Mouse (Mus musculus) limb, embryonic 15.5 days (tissue): ENCODE measurements around the gene Itpkc. TPM values are rescaled to one million over a fixed set of nuclear protein-coding genes. Genes with fewer than 3 reads are reported as not detected.
A peak's percentile ranks its signal among the peaks of the same experiment; 100 is the strongest.

ENCODE experiments used
- ATAC-seq: fragments of 200-750 bp; cut with Nextera tagmentation; 2 replicates; pipeline ENCODE4 v1.8.0; 2017; ENCODE audit warnings: low read depth, moderate TSS enrichment; ENCODE audit not compliant: insufficient number of reproducible peaks, low FRiP score, low TSS enrichment
- H3K27ac ChIP-seq: fragments of 300-500 bp; sonication (generic); 2 replicates; pipeline ENCODE4 v1.5.1; 2015; ENCODE audit warnings: moderate library complexity, mild to moderate bottlenecking, inconsistent platforms
- H3K27me3 ChIP-seq: fragments of 300-500 bp; sonication (generic); 2 replicates; pipeline ENCODE4 v1.6.1; 2015; ENCODE audit warnings: inconsistent platforms
- H3K36me3 ChIP-seq: fragments of 300-500 bp; sonication (generic); 2 replicates; pipeline ENCODE4 v1.6.1; 2015; ENCODE audit warnings: inconsistent platforms
- H3K4me1 ChIP-seq: fragments of 300-500 bp; sonication (generic); 2 replicates; pipeline ENCODE4 v1.6.1; 2015; ENCODE audit warnings: inconsistent platforms
- H3K4me2 ChIP-seq: fragments of 300-500 bp; sonication (generic); 2 replicates; pipeline ENCODE4 v1.6.1; 2015; ENCODE audit warnings: mild to moderate bottlenecking, inconsistent platforms
- H3K4me3 ChIP-seq: fragments of 300-500 bp; sonication (generic); 2 replicates; pipeline ENCODE4 v1.5.1; 2015; ENCODE audit warnings: mild to moderate bottlenecking, inconsistent platforms
- H3K9ac ChIP-seq: fragments of 300-500 bp; sonication (generic); 2 replicates; pipeline ENCODE4 v1.6.1; 2015; ENCODE audit warnings: inconsistent platforms
- H3K9me3 ChIP-seq: fragments of 300-500 bp; sonication (generic); 2 replicates; pipeline ENCODE4 v1.6.1; 2016; ENCODE audit warnings: inconsistent platforms
- whole genome bisulfite sequencing: fragments of 180-500 bp; shearing (Covaris S2); methylation state at CpG from one replicate; pipeline ENCODE4 v1.1.7; 2015; 5-methylcytosine and 5-hydroxymethylcytosine counted together
- polyA plus RNA-seq: library from polyadenylated mRNA; unstranded; fragments of >200 nt; fragmentation: Nextera tagmentation; extraction: Ambion mirVana; gene quantifications from 2 replicates; pipeline ENCODE4 v1.2.1, GENCODE M21; 2015

The Itpkc gene
- polyA plus RNA-seq, 1 experiment from 2014 or later = 12.1 TPM

DNA sequence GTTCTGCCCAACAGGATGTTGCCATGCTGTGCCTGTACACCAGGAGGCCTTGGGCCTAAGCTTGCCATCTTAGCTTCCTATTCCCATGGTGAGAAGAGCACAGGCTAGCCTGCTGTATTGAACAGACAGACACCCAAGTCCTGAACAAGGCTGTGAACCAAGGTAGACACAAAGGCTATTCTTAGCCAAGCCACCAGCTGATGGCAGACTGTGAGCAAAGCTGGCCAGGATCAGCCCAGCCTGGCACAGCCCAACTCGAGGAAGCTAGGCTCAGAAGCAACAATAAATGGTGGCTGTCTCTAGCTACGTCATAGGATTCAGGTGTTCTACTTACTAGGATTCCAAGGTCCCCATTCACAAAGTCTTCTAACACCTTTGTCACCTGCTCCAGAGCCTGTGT is 15.8 kb downstream of the Itpkc start:
- no peak overlapping the region for H3K4me2 ChIP-seq
- H3K27me3 ChIP-seq = no peaks in the 10 kb centered on the region
- no peaks in the 10 kb centered on the region for H3K4me1 ChIP-seq
- WGBS = 86% methylated on average over 2 of the region's 2 CpGs
- ATAC-seq = no peak
- H3K36me3 ChIP-seq = peaks cover 85% of the 10 kb centered on the region
- no peaks in the 10 kb centered on the region for H3K9me3 ChIP-seq
- H3K27ac ChIP-seq = no peak overlapping the region
- H3K4me3 ChIP-seq = no peak overlapping the region
- no peak overlapping the region for H3K9ac ChIP-seq

DNA sequence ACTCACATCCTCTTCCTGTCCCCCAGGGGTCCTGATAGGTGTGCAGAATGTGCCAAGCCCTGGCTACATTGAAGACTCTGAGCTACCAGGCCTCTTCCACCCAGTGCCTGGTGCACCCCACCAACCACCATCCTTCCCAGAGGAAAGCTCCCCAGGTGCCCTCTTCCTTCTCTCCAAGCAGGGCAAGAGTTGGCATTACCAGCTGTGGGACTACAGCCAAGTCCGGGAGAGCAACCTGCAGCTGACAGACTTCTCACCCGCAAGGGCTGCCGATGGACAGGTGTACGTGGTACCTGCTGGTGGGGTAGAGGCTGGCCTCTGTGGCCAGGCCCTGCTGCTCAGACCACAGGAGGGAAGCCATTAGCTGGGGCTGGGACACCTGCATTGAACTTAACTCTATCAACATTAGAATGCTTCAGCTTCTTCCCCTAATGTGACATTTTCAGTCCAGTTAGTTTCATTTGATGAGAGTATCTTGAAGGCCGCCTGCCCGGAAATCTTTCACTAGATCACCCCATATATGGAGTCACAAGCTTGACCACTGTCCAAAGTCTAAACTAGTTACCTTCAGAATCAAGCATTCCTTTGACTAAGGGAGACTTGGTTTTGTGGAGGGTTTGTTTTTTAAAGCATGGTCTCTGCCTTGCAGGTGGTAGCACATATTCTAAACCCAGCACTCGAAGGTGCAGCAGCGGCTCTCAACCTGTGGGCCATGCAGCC is 24.6 kb downstream of the Itpkc start:
- no peak for ATAC-seq
- Histone ChIP-seq H3K4me2 (no peak overlapping the region), H3K27ac (no peak overlapping the region), H3K9me3 (no peaks in the 10 kb centered on the region), H3K4me1 (no peaks in the 10 kb centered on the region), H3K9ac (no peak overlapping the region), H3K4me3 (no peak overlapping the region), H3K36me3 (peaks cover 57% of the 10 kb centered on the region), H3K27me3 (no peaks in the 10 kb centered on the region)
- 92% methylated on average over 8 of the region's 8 CpGs for WGBS

DNA sequence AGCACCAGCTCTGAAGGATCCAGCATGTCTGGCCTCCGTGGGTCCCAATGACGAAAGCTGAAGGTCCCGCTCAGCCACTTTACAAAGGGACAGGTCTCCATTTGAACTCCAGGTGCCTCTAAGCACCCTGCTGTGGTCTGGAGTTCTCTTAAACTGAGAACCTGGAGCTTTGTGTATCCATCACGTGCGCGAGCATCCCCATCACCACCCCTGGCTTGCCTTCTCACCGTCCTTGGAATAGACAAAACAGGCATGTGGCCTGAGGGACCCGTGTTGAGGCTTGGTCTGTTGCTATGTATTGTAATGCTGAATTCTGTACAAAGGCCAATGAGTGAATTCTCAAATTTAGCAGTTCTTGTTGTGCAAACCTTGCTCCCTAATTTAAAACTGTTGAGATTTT is 29.7 kb downstream of the Itpkc start:
- H3K4me2 ChIP-seq = no peak overlapping the region
- no peak for ATAC-seq
- H3K36me3 ChIP-seq = peaks cover 27% of the 10 kb centered on the region
- 95% methylated on average over 8 of the region's 8 CpGs for WGBS
- H3K4me1 ChIP-seq = peaks cover 17% of the 10 kb centered on the region
- H3K9me3 ChIP-seq = no peaks in the 10 kb centered on the region
- H3K4me3 ChIP-seq = no peak overlapping the region
- no peak overlapping the region for H3K9ac ChIP-seq
- H3K27me3 ChIP-seq = no peaks in the 10 kb centered on the region
- no peak overlapping the region for H3K27ac ChIP-seq

DNA sequence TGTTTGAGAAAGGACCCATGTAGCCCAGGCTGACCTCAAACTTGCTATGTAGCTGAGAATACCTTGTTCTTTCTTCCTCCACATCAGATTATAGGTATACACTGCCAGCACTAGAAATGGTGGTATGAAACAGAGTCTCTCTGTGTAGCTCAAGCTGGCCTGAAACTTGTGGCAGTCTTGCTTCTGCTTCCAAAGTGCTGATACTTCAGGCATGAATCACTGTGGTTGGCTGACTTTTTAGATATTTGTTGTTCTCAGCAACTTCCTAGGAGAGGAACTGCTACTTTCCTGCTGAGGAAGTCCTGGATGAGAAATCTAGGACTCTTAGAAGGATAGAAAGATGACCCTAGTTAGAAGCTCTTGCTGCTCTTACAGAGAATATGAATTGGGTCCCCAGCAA is 30.1 kb downstream of the Itpkc start:
- Histone ChIP-seq H3K27me3 (no peaks in the 10 kb centered on the region), H3K4me2 (no peak overlapping the region), H3K36me3 (peaks cover 28% of the 10 kb centered on the region), H3K9me3 (no peaks in the 10 kb centered on the region), H3K9ac (no peak overlapping the region), H3K4me3 (no peak overlapping the region), H3K27ac (no peak overlapping the region), H3K4me1 (peaks cover 19% of the 10 kb centered on the region)
- ATAC-seq = no peak

DNA sequence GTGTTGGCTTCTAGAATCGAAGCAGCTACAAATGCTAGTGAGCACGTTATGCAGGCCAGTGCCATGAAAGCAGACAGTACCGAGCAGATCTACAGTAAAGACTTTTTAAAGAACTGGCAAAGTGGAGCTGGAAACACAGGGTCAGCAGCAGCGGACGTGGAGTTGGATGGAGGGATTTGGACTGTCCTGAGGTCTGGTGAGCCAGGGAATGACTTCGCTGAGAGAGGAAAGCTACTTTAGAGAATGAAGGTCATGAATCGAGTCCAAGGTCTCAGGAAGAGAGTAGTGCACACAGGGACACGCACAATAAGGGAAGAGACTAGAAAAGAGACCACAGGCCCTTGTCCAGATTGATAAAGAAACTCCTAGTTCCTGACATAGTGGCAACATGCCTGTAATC is 30.8 kb downstream of the Itpkc start:
- Histone ChIP-seq H3K4me1 (peaks cover 19% of the 10 kb centered on the region), H3K27ac (no peak overlapping the region), H3K9me3 (no peaks in the 10 kb centered on the region), H3K4me2 (no peak overlapping the region), H3K27me3 (no peaks in the 10 kb centered on the region), H3K36me3 (peaks cover 28% of the 10 kb centered on the region), H3K9ac (no peak overlapping the region), H3K4me3 (no peak overlapping the region)
- ATAC-seq = no peak
- 90% methylated on average over 8 of the region's 8 CpGs for WGBS

DNA sequence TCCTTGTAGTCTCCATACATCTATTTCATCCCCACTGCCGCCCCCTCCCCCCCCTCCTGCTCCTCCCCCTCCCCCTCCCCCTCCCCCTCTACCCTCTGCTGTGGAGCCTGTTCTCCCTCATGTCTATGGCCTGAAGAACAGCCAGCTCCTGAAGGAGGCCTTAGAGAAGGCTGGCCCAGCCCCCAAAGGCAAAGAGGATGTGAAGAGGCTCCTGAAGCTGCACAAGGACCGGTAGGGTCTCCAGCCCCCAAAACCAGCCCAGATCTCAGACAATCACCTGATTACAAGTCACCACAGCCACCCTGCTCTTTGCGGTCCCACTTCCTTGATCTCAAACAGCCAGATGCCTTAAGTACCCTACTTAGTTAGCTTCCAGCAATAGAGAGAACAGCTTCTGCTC is 31.3 kb downstream of the Itpkc start:
- Histone ChIP-seq H3K9me3 (no peaks in the 10 kb centered on the region), H3K4me1 (peaks cover 19% of the 10 kb centered on the region), H3K27ac (no peak overlapping the region), H3K36me3 (peaks cover 28% of the 10 kb centered on the region), H3K4me2 (no peak overlapping the region), H3K27me3 (no peaks in the 10 kb centered on the region), H3K4me3 (no peak overlapping the region), H3K9ac (no peak overlapping the region)
- no peak for ATAC-seq
- WGBS = 82% methylated on average over 3 of the region's 3 CpGs

DNA sequence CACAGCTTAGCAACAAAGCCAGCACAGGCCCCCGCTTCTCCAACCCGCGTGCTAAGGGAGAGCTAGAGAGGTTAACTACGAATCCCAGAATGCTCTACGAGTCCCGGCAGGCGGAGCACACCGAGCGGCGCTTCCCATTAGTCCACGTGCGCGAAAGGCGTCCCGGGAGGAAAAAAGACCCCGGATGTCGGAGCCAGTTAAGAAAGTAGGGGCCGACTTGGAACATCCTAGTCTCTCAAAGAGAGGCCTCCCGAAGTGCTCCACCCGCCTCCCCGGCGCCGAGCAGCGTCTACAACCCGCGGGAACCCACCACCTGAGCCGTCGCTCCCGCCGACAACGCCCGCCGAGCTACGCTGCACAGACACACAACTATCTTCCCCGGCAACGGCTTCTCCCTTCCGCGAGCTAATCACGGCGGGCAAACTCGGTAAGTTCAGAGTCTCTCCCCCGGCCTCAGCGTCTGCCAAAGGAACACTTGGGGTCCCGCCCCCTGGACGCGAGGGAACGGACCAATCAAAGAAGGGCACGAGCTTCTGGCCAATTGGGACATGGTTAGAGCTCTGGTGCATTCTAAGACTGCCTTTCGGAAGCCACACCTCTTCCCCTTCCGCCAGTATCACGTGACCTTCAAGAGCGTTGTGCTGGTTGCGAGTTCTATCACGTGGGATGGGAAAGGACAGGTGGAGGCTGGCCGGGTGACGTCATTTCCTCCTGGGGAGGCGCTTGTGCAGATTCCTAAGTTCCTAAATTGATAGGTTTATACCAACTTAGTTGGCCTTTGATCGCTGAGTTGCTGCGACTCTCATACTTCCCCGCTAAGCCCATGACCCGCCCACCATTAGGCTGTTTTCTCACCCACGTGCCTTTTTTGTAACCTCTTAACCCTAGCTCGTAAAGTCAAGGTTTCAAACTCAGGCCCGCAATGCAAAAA is 32.5 kb downstream of the Itpkc start, which contains the start of the genes BC024978 and Snrpa:
BC024978 (plus strand) TSS at position 101 of the 931 bp plus-strand sequence.
Snrpa (minus strand) TSS at position 591 of the 931 bp plus-strand sequence.
- peak within 1 kb of the TSS; percentile 89 for H3K9ac ChIP-seq
- ATAC-seq = peak; percentile 99
- H3K4me1 ChIP-seq = peaks cover 19% of the 10 kb centered on the region
- under 1% methylated on average over 64 of the region's 64 CpGs for WGBS
- peaks cover 33% of the 10 kb centered on the region for H3K36me3 ChIP-seq
- no peaks in the 10 kb centered on the region for H3K9me3 ChIP-seq
- peak within 1 kb of the TSS; percentile 91 for H3K4me3 ChIP-seq
- peak within 1 kb of the TSS; percentile 62 for H3K4me2 ChIP-seq
- H3K27me3 ChIP-seq = no peaks in the 10 kb centered on the region
- H3K27ac ChIP-seq = peak within 1 kb of the TSS; percentile 100

DNA sequence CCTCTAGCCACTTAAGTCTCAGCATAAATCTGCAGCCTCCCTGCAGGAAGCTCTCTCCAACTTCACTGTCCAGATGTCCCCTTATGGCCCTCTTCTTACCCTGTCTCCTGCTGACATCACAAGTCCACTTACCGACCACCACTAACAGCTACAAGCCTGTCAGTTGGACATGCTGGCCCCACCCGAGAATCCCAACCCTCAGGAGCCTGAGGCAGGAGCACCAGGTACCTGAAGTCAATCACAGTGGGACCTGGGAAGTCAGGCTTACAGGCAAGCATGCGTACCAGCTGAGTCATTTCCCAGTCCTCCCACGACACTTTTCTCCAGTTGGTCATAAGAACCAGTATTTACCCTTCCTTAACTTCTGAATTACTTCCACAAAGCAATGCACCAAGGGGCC is 34.7 kb downstream of the Itpkc start:
- no peak overlapping the region for H3K9ac ChIP-seq
- peaks cover 19% of the 10 kb centered on the region for H3K4me1 ChIP-seq
- no peaks in the 10 kb centered on the region for H3K9me3 ChIP-seq
- 82% methylated on average over 4 of the region's 4 CpGs for WGBS
- ATAC-seq = no peak
- H3K27ac ChIP-seq = no peak overlapping the region
- no peak overlapping the region for H3K4me2 ChIP-seq
- no peak overlapping the region for H3K4me3 ChIP-seq
- no peaks in the 10 kb centered on the region for H3K27me3 ChIP-seq
- H3K36me3 ChIP-seq = peaks cover 54% of the 10 kb centered on the region

DNA sequence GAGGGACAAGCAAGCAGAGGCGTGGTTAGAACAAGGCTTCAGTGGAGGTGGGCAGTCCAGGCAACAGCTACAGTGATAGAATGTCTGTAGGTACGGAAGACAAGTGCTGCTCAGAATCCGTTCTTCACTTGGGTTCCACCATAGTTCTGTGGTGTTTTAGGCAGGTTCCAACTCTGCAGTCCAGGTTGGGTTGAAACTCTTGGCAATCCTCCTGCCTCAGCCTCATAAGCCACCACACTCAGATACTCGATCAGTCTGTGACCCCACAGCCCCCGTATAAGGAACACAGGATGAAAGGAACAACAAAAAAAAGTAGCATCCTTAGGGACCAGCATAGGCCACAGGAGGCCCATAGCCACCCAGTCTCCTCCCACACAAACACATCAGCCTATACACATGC is 36.0 kb downstream of the Itpkc start:
- WGBS = 91% methylated on average over 5 of the region's 5 CpGs
- no peak for ATAC-seq
- H3K36me3 ChIP-seq = peaks cover 67% of the 10 kb centered on the region
- no peaks in the 10 kb centered on the region for H3K27me3 ChIP-seq
- no peak overlapping the region for H3K4me2 ChIP-seq
- H3K4me3 ChIP-seq = no peak overlapping the region
- no peak overlapping the region for H3K9ac ChIP-seq
- H3K27ac ChIP-seq = no peak overlapping the region
- H3K9me3 ChIP-seq = no peaks in the 10 kb centered on the region
- H3K4me1 ChIP-seq = peaks cover 19% of the 10 kb centered on the region

DNA sequence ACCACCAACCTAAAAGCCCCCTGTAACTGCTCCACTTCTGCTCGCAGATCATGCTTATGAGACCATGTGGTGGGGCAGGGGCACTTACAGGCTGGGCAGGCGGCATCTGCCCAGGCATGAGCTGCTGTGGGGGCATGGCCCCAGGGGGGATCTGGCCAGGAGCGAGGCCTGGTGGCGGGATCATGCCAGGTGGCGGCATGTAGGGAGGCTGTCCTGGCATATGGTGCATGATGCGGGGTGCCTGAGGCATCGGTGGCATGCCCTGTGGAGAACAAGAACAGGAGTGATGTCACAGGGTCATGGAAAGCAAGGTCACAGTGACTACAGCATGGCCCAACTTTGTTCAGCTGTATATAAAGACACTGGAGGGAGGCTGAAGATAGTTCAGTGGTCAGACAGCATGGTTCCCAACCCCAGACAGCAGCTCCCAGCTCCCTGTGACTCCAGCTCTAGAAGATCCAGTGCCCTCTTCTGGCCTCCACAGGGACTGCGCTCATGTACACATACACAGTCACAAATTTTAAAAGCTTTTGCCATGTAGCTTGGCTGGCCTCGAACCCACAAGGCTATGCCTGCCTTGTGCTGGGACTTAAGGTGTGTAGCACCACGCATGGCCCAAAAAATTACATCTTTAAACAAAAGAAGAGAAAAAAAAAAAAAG is 39.1 kb downstream of the Itpkc start:
- no peaks in the 10 kb centered on the region for H3K27me3 ChIP-seq
- WGBS = 97% methylated on average over 10 of the region's 10 CpGs
- peaks cover 6% of the 10 kb centered on the region for H3K4me1 ChIP-seq
- H3K4me2 ChIP-seq = no peak overlapping the region
- H3K27ac ChIP-seq = no peak overlapping the region
- no peak overlapping the region for H3K4me3 ChIP-seq
- ATAC-seq = no peak
- peaks cover 96% of the 10 kb centered on the region for H3K36me3 ChIP-seq
- no peak overlapping the region for H3K9ac ChIP-seq
- H3K9me3 ChIP-seq = no peaks in the 10 kb centered on the region

DNA sequence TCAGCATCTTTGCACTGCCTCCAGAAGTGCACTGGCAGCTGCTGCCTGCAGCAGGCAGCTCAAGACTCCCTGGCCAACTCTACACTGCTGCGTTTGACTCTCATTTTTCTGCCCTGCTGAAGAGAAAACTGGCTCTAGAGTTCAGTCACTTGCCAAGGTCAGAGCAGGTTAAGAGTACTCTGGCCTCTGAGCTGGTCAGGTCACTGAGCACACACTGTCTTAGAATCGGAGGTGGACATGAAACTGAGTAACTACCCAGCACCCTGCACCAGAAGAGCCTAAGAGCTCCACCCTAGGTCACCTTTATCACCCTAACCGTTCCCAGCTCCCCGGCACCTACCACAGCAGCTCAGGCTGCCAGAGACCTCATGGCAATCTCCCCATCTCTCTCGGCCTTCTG is 42.5 kb downstream of the Itpkc start:
- H3K27ac ChIP-seq = no peak overlapping the region
- 95% methylated on average over 5 of the region's 5 CpGs for whole genome bisulfite sequencing
- H3K4me1 ChIP-seq = peaks cover 6% of the 10 kb centered on the region
- no peaks in the 10 kb centered on the region for H3K27me3 ChIP-seq
- H3K4me3 ChIP-seq = no peak overlapping the region
- no peaks in the 10 kb centered on the region for H3K9me3 ChIP-seq
- no peak overlapping the region for H3K4me2 ChIP-seq
- ATAC-seq = no peak
- peaks cover 69% of the 10 kb centered on the region for H3K36me3 ChIP-seq
- H3K9ac ChIP-seq = no peak overlapping the region

DNA sequence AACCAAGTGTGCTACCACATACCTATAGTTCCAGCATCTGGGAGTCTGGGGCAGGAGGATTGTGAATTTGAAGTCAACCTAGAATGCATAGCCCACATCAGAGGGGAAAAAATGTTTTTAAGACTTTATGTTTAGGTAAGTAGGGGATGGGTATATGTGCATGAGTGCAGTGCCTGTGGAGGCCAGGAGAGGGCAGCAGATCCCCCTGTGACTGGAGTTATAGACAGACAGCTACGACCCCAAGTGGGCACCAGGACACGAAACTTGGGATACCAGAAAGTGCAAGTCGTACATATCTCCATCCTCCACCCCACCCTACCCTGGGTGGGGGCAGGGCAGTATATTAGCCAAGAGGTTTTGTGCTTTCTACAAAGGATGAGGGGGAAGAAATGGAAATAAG is 43.5 kb downstream of the Itpkc start:
- Histone ChIP-seq H3K36me3 (peaks cover 59% of the 10 kb centered on the region), H3K9ac (no peak overlapping the region), H3K4me3 (no peak overlapping the region), H3K4me2 (no peak overlapping the region), H3K27ac (no peak overlapping the region), H3K9me3 (no peaks in the 10 kb centered on the region), H3K4me1 (peaks cover 7% of the 10 kb centered on the region), H3K27me3 (no peaks in the 10 kb centered on the region)
- ATAC-seq = no peak
- WGBS = 61% methylated on average over 3 of the region's 3 CpGs
